Mouse (Mus musculus) CH12.LX (cell line): ENCODE measurements around the gene Tet3. TPM values are rescaled to one million over a fixed set of nuclear protein-coding genes. Genes with fewer than 3 reads are reported as not detected.

Source experiments
- DNase-seq: peaks from one replicate; pipeline ENCODE4 v3.0.0-alpha.2; 2013; ENCODE audit errors: extremely low read depth
- H3K27ac ChIP-seq: 2 replicates; pipeline ENCODE4 v1.5.1; 2012; ENCODE audit warnings: low read depth, mild to moderate bottlenecking, control low read depth, moderate library complexity; ENCODE audit not compliant: insufficient read depth
- H3K27me3 ChIP-seq: replicated peaks from 2 replicates; pipeline ENCODE3; 2012; ENCODE audit warnings: inconsistent platforms
- H3K36me3 ChIP-seq, 2 experiments: replicated peaks in 1 of 2; 2 replicates each; pipeline versions ENCODE3 to v1.6.1; 2012; ENCODE audit warnings: inconsistent platforms in 1 of 2, low read length in 1 of 2, mild to moderate bottlenecking in 1 of 2, mixed read lengths in 1 of 2, moderate library complexity in 1 of 2; ENCODE audit not compliant: control insufficient read depth in 1 of 2, insufficient read depth in 1 of 2
- H3K4me1 ChIP-seq, 2 experiments: 2 replicates each; pipeline ENCODE4 v1.6.1; 2012; ENCODE audit warnings: inconsistent platforms in 1 of 2, moderate library complexity in 1 of 2; ENCODE audit not compliant: insufficient read depth in 2 of 2, control insufficient read depth in 1 of 2
- H3K4me2 ChIP-seq: 2 replicates; pipeline ENCODE4 v1.6.1; 2012; ENCODE audit warnings: low read depth, mild to moderate bottlenecking, control low read depth; ENCODE audit not compliant: poor library complexity, insufficient read depth, severe bottlenecking
- H3K4me3 ChIP-seq, 3 experiments: fragments of 150-350 bp in 1 of 3; sonication (generic) in 1 of 3; replicated peaks in 1 of 3; 2 replicates each; pipeline versions ENCODE3 to v1.5.1; 2011 to 2012; ENCODE audit warnings: low read depth in 2 of 3, low read length in 2 of 3, mild to moderate bottlenecking in 2 of 3, moderate library complexity in 2 of 3, control low read depth in 1 of 3, improper control_type of control experiment in 1 of 3, inconsistent platforms in 1 of 3, mixed read lengths in 1 of 3; ENCODE audit not compliant: poor library complexity in 1 of 3
- H3K79me2 ChIP-seq: replicated peaks from 2 replicates; pipeline ENCODE4 v1.6.1; 2012; ENCODE audit warnings: mild to moderate bottlenecking, moderate library complexity; ENCODE audit not compliant: control insufficient read depth, poor library complexity, insufficient read depth, severe bottlenecking; ENCODE audit errors: extremely low read depth
- H3K9ac ChIP-seq: 2 replicates; pipeline ENCODE4 v1.6.1; 2012; ENCODE audit warnings: low read depth, mild to moderate bottlenecking, control low read depth, moderate library complexity; ENCODE audit not compliant: insufficient read depth
- H3K9me3 ChIP-seq: replicated peaks from 2 replicates; pipeline ENCODE3; 2012; ENCODE audit warnings: low read length, inconsistent platforms, mixed read lengths
- BHLHE40 ChIP-seq: IDR thresholded peaks from 2 replicates; pipeline ENCODE4 v1.6.1; 2011; ENCODE audit warnings: mild to moderate bottlenecking, low read depth, low read length, improper control_type of control experiment
- CHD1 ChIP-seq: IDR thresholded peaks from 2 replicates; pipeline ENCODE4 v1.6.1; 2012; ENCODE audit warnings: low read depth, low read length, improper control_type of control experiment, inconsistent platforms
- CTCF ChIP-seq, 2 experiments: IDR thresholded peaks in 1 of 2; conservative IDR thresholded peaks in 1 of 2; 2 replicates each; pipeline ENCODE4 v1.5.1; 2011 to 2012; ENCODE audit warnings: low read depth in 2 of 2, low read length in 2 of 2, improper control_type of control experiment in 1 of 2, inconsistent platforms in 1 of 2, mild to moderate bottlenecking in 1 of 2, moderate library complexity in 1 of 2
- E2F4 ChIP-seq: IDR thresholded peaks from 2 replicates; pipeline ENCODE4 v1.6.1; 2011; ENCODE audit warnings: low read depth, low read length, improper control_type of control experiment; ENCODE audit not compliant: insufficient replicate concordance
- ELF1 ChIP-seq: IDR thresholded peaks from 2 replicates; pipeline ENCODE4 v1.6.1; 2014; ENCODE audit warnings: low read depth, mild to moderate bottlenecking, inconsistent platforms, low read length, improper control_type of control experiment
- EP300 ChIP-seq: IDR thresholded peaks from 2 replicates; pipeline ENCODE4 v1.6.1; 2011; ENCODE audit warnings: low read length, improper control_type of control experiment
- GABPA ChIP-seq: IDR thresholded peaks from 2 replicates; pipeline ENCODE4 v1.6.1; 2012; ENCODE audit warnings: low read depth, low read length, improper control_type of control experiment, inconsistent platforms; ENCODE audit not compliant: insufficient replicate concordance
- IRF4 ChIP-seq: IDR thresholded peaks from 2 replicates; pipeline ENCODE4 v1.6.1; 2014; ENCODE audit warnings: low read depth, mild to moderate bottlenecking, inconsistent platforms, low read length, improper control_type of control experiment
- JUN ChIP-seq: IDR thresholded peaks from 2 replicates; pipeline ENCODE4 v1.6.1; 2011; ENCODE audit warnings: low read depth, mild to moderate bottlenecking, low read length, improper control_type of control experiment, moderate library complexity; ENCODE audit not compliant: insufficient read depth
- JUND ChIP-seq: conservative IDR thresholded peaks from 2 replicates; pipeline ENCODE4 v1.6.1; 2011; ENCODE audit warnings: low read depth, low read length, improper control_type of control experiment
- KAT2A ChIP-seq: IDR thresholded peaks from 2 replicates; pipeline ENCODE4 v1.6.1; 2012; ENCODE audit warnings: low read length, improper control_type of control experiment, inconsistent platforms; ENCODE audit not compliant: insufficient replicate concordance
- MAX ChIP-seq: IDR thresholded peaks from 2 replicates; pipeline ENCODE4 v1.6.1; 2011; ENCODE audit warnings: low read length, improper control_type of control experiment
- MYC ChIP-seq: IDR thresholded peaks from 2 replicates; pipeline ENCODE4 v1.6.1; 2011; ENCODE audit warnings: low read depth, mild to moderate bottlenecking, improper control_type of control experiment, low read length
- NRF1 ChIP-seq: IDR thresholded peaks from 2 replicates; pipeline ENCODE4 v1.6.1; 2014; ENCODE audit warnings: low read depth, mild to moderate bottlenecking, inconsistent platforms, low read length, improper control_type of control experiment, moderate library complexity
- POLR2AphosphoS2 ChIP-seq: IDR thresholded peaks from 2 replicates; pipeline ENCODE4 v1.6.1; 2011; ENCODE audit warnings: low read depth, low read length, improper control_type of control experiment
- TBP ChIP-seq: conservative IDR thresholded peaks from 2 replicates; pipeline ENCODE4 v1.6.1; 2011; ENCODE audit warnings: low read depth, low read length, improper control_type of control experiment
- UBTF ChIP-seq: IDR thresholded peaks from 2 replicates; pipeline ENCODE4 v1.6.1; 2012; ENCODE audit warnings: low read depth, mild to moderate bottlenecking, inconsistent platforms, low read length, improper control_type of control experiment, moderate library complexity
- USF2 ChIP-seq: conservative IDR thresholded peaks from 2 replicates; pipeline ENCODE4 v1.6.1; 2011; ENCODE audit warnings: low read depth, low read length, improper control_type of control experiment
- ZC3H11A ChIP-seq: IDR thresholded peaks from 2 replicates; pipeline ENCODE4 v1.6.1; 2012; ENCODE audit warnings: low read depth, mild to moderate bottlenecking, inconsistent platforms, low read length, improper control_type of control experiment
- ZNF384 ChIP-seq: IDR thresholded peaks from 2 replicates; pipeline ENCODE4 v1.6.1; 2012; ENCODE audit warnings: low read depth, low read length, improper control_type of control experiment, inconsistent platforms
- dilution Hi-C: fragments of 300-500 bp; cut with MboI; formaldehyde crosslinking; loops from 2 replicates; pipeline ENCODE4 v1.14.3; 2020; ENCODE audit warnings: low sequenced_read_pairs; ENCODE audit not compliant: extremely low pct_unique_long_range_greater_than_20kb, extremely low pct_ligation_motif_present
- in situ Hi-C: fragments of 300-500 bp; cut with MboI; formaldehyde crosslinking; loops from 3 replicates; pipeline ENCODE4 v1.14.3; 2019; ENCODE audit warnings: low sequenced_read_pairs, low pct_ligation_motif_present, low pct_unique_long_range_greater_than_20kb, mixed read lengths
- polyA plus RNA-seq: library from polyadenylated mRNA; unstranded; fragments of >175 nt; gene quantifications from 2 replicates; pipeline ENCODE4 v1.2.1, GENCODE M21; 2012; ENCODE audit warnings: low read depth; ENCODE audit not compliant: insufficient read length
- total RNA-seq, 2 experiments: library from RNA; depleted of rRNA; stranded (reverse); fragments of 300-350 nt in 1 of 2; fragments of >200 nt in 1 of 2; gene quantifications; 2 replicates each; pipeline ENCODE4 v1.2.3; 2012 to 2014

Gene Tet3
- total and polyA plus RNA-seq, 3 experiments: 3.2 to 10.0 (median 8.2) TPM

GRCm38 (mm10) chr6:83416261-83417103 lies 42.4 kb downstream of the Tet3 start:
- Histone ChIP-seq H3K9me3 (no peaks in the 10 kb centered on the region), H3K4me3 (no peak overlapping the region), H3K4me2 (no peak overlapping the region), H3K79me2 (peaks cover 9% of the 10 kb centered on the region), H3K36me3 (peaks cover 4 to 52% of the 10 kb centered on the region in 2 experiments), H3K27ac (no peak overlapping the region), H3K9ac (no peak overlapping the region), H3K4me1 (peaks cover 30 to 99% of the 10 kb centered on the region in 2 experiments), H3K27me3 (no peaks in the 10 kb centered on the region)
- dilution Hi-C loops (no loop called here), in situ Hi-C loops (no loop called here)
- no peak for DNase-seq
- TF ChIP-seq ZNF384 (peak; percentile 76), E2F4 (no peak)

- in situ Hi-C loops: no loop called here
- no peak for DNase-seq
- no peak overlapping the region for H3K4me3 ChIP-seq
- no peak overlapping the region for H3K4me2 ChIP-seq
- H3K79me2 ChIP-seq: peaks cover 9% of the 10 kb centered on the region
- peaks cover 30 to 95% of the 10 kb centered on the region in 2 experiments for H3K4me1 ChIP-seq
- H3K36me3 ChIP-seq: peaks cover 4 to 55% of the 10 kb centered on the region in 2 experiments
- TF ChIP-seq USF2: no peak
- no peak for TF ChIP-seq ZC3H11A
- TF ChIP-seq ELF1: no peak
- no peak for TF ChIP-seq CHD1
- no peak for TF ChIP-seq NRF1
- no peak for TF ChIP-seq EP300
- TF ChIP-seq, all 38 proteins: peak for 0
- dilution Hi-C loops: no loop called here
- H3K9me3 ChIP-seq: no peaks in the 10 kb centered on the region
- H3K9ac ChIP-seq: no peak overlapping the region
- H3K27ac ChIP-seq: no peak overlapping the region
- H3K27me3 ChIP-seq: no peaks in the 10 kb centered on the region
Observed at GRCm38 (mm10) chr6:83415356-83415940, 43.4 kb downstream of the Tet3 start.

- Histone ChIP-seq H3K9ac (no peak overlapping the region), H3K79me2 (peaks cover 9% of the 10 kb centered on the region), H3K9me3 (no peaks in the 10 kb centered on the region), H3K4me1 (peaks cover 30 to 93% of the 10 kb centered on the region in 2 experiments), H3K4me3 (no peak overlapping the region), H3K4me2 (no peak overlapping the region), H3K27ac (no peak overlapping the region), H3K27me3 (no peaks in the 10 kb centered on the region), H3K36me3 (peaks cover 4 to 62% of the 10 kb centered on the region in 2 experiments)
- DNase-seq: no peak
- in situ Hi-C loops: no loop called here
- TF ChIP-seq ZNF384: no peak
- TF ChIP-seq E2F4: no peak
- TF ChIP-seq NRF1: no peak
- TF ChIP-seq KAT2A: no peak
- no peak for TF ChIP-seq JUND
- no peak for TF ChIP-seq IRF4
- no peak for TF ChIP-seq MYC
- TF ChIP-seq JUN: no peak
- no peak for TF ChIP-seq MAX
- no peak for TF ChIP-seq BHLHE40
- TF ChIP-seq GABPA: no peak
- TF ChIP-seq CTCF (conservative IDR thresholded peaks at IDR 0.05 in 1 of 2, IDR thresholded peaks at IDR 0.05 in 1 of 2; ENCODE audit: low read depth in 2 of 2, low read length in 2 of 2): no peak
- no peak for TF ChIP-seq POLR2AphosphoS2
- TF ChIP-seq UBTF: no peak
- no peak for TF ChIP-seq TBP
- no peak for TF ChIP-seq EP300
- TF ChIP-seq, all 38 proteins: peak for 0
- dilution Hi-C loops: no loop called here
Observed at GRCm38 (mm10) chr6:83414601-83415355, 44.1 kb downstream of the Tet3 start.
